Mouse (Mus musculus): ENCODE measurements at regions not wholly inside any gene's neighbourhood (a gene's known extent, or its start where the extent isn't known, plus 50 kb on each side); places are given as distances from the start of the nearest gene placed in this dataset.

GRCm38 (mm10) chr13:99047219-99047618 lies 62.9 kb upstream of the 1700024P04Rik start:
- ATAC-seq (ENCODE audit: low FRiP score): no peak
- no peak overlapping the region for H3K27ac ChIP-seq
- H3K9me3 ChIP-seq: no peaks in the 10 kb centered on the region
- no peaks in the 10 kb centered on the region for H3K36me3 ChIP-seq
- no peak overlapping the region for H3K9ac ChIP-seq
- H3K4me3 ChIP-seq: no peak overlapping the region
- no peak overlapping the region for H3K4me2 ChIP-seq
- WGBS: 68% methylated on average over 7 of the region's 7 CpGs
- peaks cover 7% of the 10 kb centered on the region; the same call in 1 of the 2 replicates for H3K4me1 ChIP-seq (replicated peaks)
- no peaks in the 10 kb centered on the region for H3K27me3 ChIP-seq

- H3K9ac ChIP-seq: no peak overlapping the region
- H3K9me3 ChIP-seq: no peaks in the 10 kb centered on the region
- H3K27ac ChIP-seq: no peak overlapping the region
- no peaks in the 10 kb centered on the region for H3K27me3 ChIP-seq
- H3K4me2 ChIP-seq: no peak overlapping the region
- peaks cover 7% of the 10 kb centered on the region; the same call in 1 of the 2 replicates for H3K4me1 ChIP-seq (replicated peaks)
- 71% methylated on average over 1 of the region's 1 CpGs for WGBS
- H3K4me3 ChIP-seq: no peak overlapping the region
- no peak for ATAC-seq (ENCODE audit: low FRiP score)
- H3K36me3 ChIP-seq: no peaks in the 10 kb centered on the region
Measured at GRCm38 (mm10) chr13:99046737-99047136, 62.4 kb upstream of the 1700024P04Rik start.

- no peaks in the 10 kb centered on the region for H3K9me3 ChIP-seq
- 90% methylated on average over 6 of the region's 6 CpGs for WGBS
- no peak for ATAC-seq (ENCODE audit: low FRiP score)
- no peaks in the 10 kb centered on the region for H3K36me3 ChIP-seq
- H3K4me3 ChIP-seq: no peak overlapping the region
- H3K4me1 ChIP-seq (replicated peaks): peaks cover 4% of the 10 kb centered on the region; the same call in 1 of the 2 replicates
- H3K9ac ChIP-seq: no peak overlapping the region
- H3K27me3 ChIP-seq: no peaks in the 10 kb centered on the region
- H3K27ac ChIP-seq: no peak overlapping the region
- no peak overlapping the region for H3K4me2 ChIP-seq
Measured at GRCm38 (mm10) chr13:99042086-99042485, 57.7 kb upstream of the 1700024P04Rik start.

- no peak overlapping the region for H3K4me3 ChIP-seq
- H3K27me3 ChIP-seq: no peaks in the 10 kb centered on the region
- H3K9me3 ChIP-seq: no peaks in the 10 kb centered on the region
- no peaks in the 10 kb centered on the region for H3K4me1 ChIP-seq (replicated peaks)
- H3K4me2 ChIP-seq: no peak overlapping the region
- ATAC-seq (ENCODE audit: low FRiP score): no peak
- H3K36me3 ChIP-seq: no peaks in the 10 kb centered on the region
- H3K9ac ChIP-seq: no peak overlapping the region
- WGBS: 91% methylated on average over 6 of the region's 6 CpGs
- no peak overlapping the region for H3K27ac ChIP-seq
Measured at GRCm38 (mm10) chr13:99041256-99041655, 56.9 kb upstream of the 1700024P04Rik start.

GRCm38 (mm10) chr13:99040846-99041245 lies 56.5 kb upstream of the 1700024P04Rik start:
- H3K9ac ChIP-seq: no peak overlapping the region
- ATAC-seq (ENCODE audit: low FRiP score): no peak
- H3K4me3 ChIP-seq: no peak overlapping the region
- H3K36me3 ChIP-seq: no peaks in the 10 kb centered on the region
- no peaks in the 10 kb centered on the region for H3K9me3 ChIP-seq
- no peak overlapping the region for H3K4me2 ChIP-seq
- no peaks in the 10 kb centered on the region for H3K4me1 ChIP-seq (replicated peaks)
- no peak overlapping the region for H3K27ac ChIP-seq
- H3K27me3 ChIP-seq: no peaks in the 10 kb centered on the region
- 96% methylated on average over 6 of the region's 6 CpGs for WGBS

GRCm38 (mm10) chr13:99040171-99040570 lies 55.8 kb upstream of the 1700024P04Rik start:
- Histone ChIP-seq H3K36me3 (no peaks in the 10 kb centered on the region), H3K9ac (no peak overlapping the region), H3K27me3 (no peaks in the 10 kb centered on the region), H3K27ac (no peak overlapping the region), H3K9me3 (no peaks in the 10 kb centered on the region), H3K4me3 (no peak overlapping the region), H3K4me2 (no peak overlapping the region), H3K4me1 (replicated peaks) (no peaks in the 10 kb centered on the region)
- no peak for ATAC-seq (ENCODE audit: low FRiP score)
- WGBS: 73% methylated on average over 4 of the region's 4 CpGs

- H3K36me3 ChIP-seq: no peaks in the 10 kb centered on the region
- no peak overlapping the region for H3K27ac ChIP-seq
- no peak overlapping the region for H3K4me2 ChIP-seq
- H3K4me3 ChIP-seq: no peak overlapping the region
- no peaks in the 10 kb centered on the region for H3K27me3 ChIP-seq
- H3K4me1 ChIP-seq (replicated peaks): no peaks in the 10 kb centered on the region
- ATAC-seq (ENCODE audit: low FRiP score): no peak
- no peak overlapping the region for H3K9ac ChIP-seq
- 90% methylated on average over 7 of the region's 7 CpGs for WGBS
- no peaks in the 10 kb centered on the region for H3K9me3 ChIP-seq
Measured at GRCm38 (mm10) chr13:99039063-99039385, 54.7 kb upstream of the 1700024P04Rik start.

- no peak overlapping the region for H3K4me3 ChIP-seq
- no peaks in the 10 kb centered on the region for H3K9me3 ChIP-seq
- no peak overlapping the region for H3K9ac ChIP-seq
- H3K27ac ChIP-seq: no peak overlapping the region
- H3K4me2 ChIP-seq: no peak overlapping the region
- no peaks in the 10 kb centered on the region for H3K36me3 ChIP-seq
- WGBS: 64% methylated on average over 15 of the region's 15 CpGs
- ATAC-seq (ENCODE audit: low FRiP score): no peak
- no peaks in the 10 kb centered on the region for H3K27me3 ChIP-seq
- 0 out of 2 replicates have a peak, but pooled peaks cover 2% of the 10 kb centered on the region for H3K4me1 ChIP-seq (replicated peaks)
Measured at GRCm38 (mm10) chr13:99038198-99039062, 54.1 kb upstream of the 1700024P04Rik start.

GRCm38 (mm10) chr13:99037131-99037530 lies 52.8 kb upstream of the 1700024P04Rik start:
- H3K4me1 ChIP-seq (replicated peaks): peaks cover 8% of the 10 kb centered on the region; the same call in 1 of the 2 replicates
- H3K9me3 ChIP-seq: no peaks in the 10 kb centered on the region
- 96% methylated on average over 4 of the region's 4 CpGs for whole genome bisulfite sequencing
- H3K27ac ChIP-seq: no peak overlapping the region
- H3K4me2 ChIP-seq: no peak overlapping the region
- no peaks in the 10 kb centered on the region for H3K27me3 ChIP-seq
- H3K4me3 ChIP-seq: no peak overlapping the region
- no peaks in the 10 kb centered on the region for H3K36me3 ChIP-seq
- H3K9ac ChIP-seq: no peak overlapping the region
- ATAC-seq (ENCODE audit: low FRiP score): no peak
